Mouse (Mus musculus): ENCODE results near the gene Ddi2.

Gene Ddi2

GRCm38 (mm10) chr4:141694719-141695118, 28.5 kb downstream of the Ddi2 start:
- DNase-seq (ENCODE audit: low spot score) = no peak

DNA sequence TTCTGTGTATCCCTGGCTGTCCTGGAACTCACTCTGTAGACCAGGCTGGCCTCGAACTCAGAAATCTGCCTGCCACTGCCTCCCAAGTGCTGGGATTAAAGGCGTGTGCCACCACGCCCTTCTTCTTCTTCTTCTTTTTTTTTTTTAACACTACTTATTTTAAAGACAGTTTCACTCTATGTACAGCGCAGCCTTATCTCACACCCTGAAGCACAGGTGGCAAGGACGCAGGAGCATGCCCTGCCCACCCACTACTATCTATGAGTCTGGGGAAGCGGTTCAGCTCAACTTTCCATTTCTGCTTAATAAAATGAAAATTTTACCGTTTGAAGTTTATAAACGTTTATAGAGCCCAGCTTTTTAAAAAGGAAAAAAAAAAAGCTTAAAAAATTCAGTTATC, 34.7 kb downstream of the Ddi2 start:
- DNase-seq (ENCODE audit: low spot score) = no peak

DNA sequence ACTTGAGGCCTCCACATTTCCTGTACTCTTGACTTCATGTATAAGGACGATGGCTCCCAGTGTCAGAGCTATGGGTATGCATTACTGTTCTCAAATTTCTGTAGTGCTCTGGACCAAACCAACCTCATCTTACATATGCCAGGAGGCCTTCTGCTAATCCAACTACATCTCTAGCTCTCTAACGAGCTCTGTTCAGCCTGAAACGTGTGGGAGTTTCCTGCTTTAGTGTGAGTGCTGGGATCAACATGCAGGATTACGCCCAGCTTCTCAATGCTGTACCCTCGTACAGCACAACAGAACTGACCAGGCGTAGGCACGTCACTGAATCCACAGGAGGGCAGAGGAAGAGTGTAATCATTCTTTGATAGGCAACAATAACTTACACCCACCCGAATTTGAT, 36.7 kb downstream of the Ddi2 start:
- DNase-seq (ENCODE audit: low spot score) = no peak

DNA sequence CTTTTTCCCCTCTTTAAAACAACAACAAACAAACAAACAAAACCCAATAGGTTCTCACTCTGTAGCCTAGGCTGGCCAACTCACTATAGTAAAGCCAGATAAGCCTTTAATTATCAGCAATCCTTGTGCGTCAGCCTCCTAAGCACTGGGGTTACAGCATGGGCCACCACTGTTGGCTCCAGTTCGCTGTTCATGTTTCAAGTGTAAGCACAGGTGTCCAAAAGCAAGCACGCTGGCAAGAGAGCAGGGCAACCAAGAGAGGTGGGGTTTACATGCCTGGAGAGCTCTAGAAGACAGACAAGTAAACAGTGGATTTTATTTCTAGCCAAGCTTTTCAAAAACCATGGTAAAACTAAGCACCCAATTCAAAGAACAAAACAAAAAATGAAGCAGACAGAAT, 37.1 kb downstream of the Ddi2 start:
- DNase-seq (ENCODE audit: low spot score) = no peak

GRCm38 (mm10) chr4:141685499-141685898, 37.7 kb downstream of the Ddi2 start, which contains the start of gene Rsc1a1:
Gene Rsc1a1, minus strand, starts transcription at chr4:141685599.
- DNase-seq (ENCODE audit: low spot score) = no peak

GRCm38 (mm10) chr4:141682706-141683230, 40.5 kb downstream of the Ddi2 start:
- peak; percentile 57 for DNase-seq (ENCODE audit: low spot score)

- no peak for DNase-seq (ENCODE audit: low spot score)
These were observed 41.5 kb downstream of the Ddi2 start for GRCm38 (mm10) chr4:141681767-141682166.

GRCm38 (mm10) chr4:141680892-141681291, 42.3 kb downstream of the Ddi2 start:
- DNase-seq (ENCODE audit: low spot score) = no peak

GRCm38 (mm10) chr4:141679016-141679415, 44.2 kb downstream of the Ddi2 start:
- no peak for DNase-seq (ENCODE audit: low spot score)

- DNase-seq (ENCODE audit: low spot score) = no peak
These were observed 46.7 kb downstream of the Ddi2 start for GRCm38 (mm10) chr4:141676462-141676979.

GRCm38 (mm10) chr4:141672325-141672724, 50.9 kb downstream of the Ddi2 start:
- no peak for DNase-seq (ENCODE audit: low spot score)

GRCm38 (mm10) chr4:141671389-141671788, 51.8 kb downstream of the Ddi2 start:
- no peak for DNase-seq (ENCODE audit: low spot score)

GRCm38 (mm10) chr4:141669898-141670712, 53.1 kb downstream of the Ddi2 start:
- DNase-seq (ENCODE audit: low spot score) = no peak

GRCm38 (mm10) chr4:141664799-141665198, 58.4 kb downstream of the Ddi2 start, which contains the start of gene Plekhm2:
Gene Plekhm2, minus strand, starts transcription at chr4:141664899.
- no peak for DNase-seq (ENCODE audit: low spot score)

- peak; percentile 55 for DNase-seq (ENCODE audit: low spot score)
These were observed 59.0 kb downstream of the Ddi2 start for GRCm38 (mm10) chr4:141664011-141664745.

- no peak for DNase-seq (ENCODE audit: low spot score)
These were observed 59.9 kb downstream of the Ddi2 start for GRCm38 (mm10) chr4:141663122-141663931.

DNA sequence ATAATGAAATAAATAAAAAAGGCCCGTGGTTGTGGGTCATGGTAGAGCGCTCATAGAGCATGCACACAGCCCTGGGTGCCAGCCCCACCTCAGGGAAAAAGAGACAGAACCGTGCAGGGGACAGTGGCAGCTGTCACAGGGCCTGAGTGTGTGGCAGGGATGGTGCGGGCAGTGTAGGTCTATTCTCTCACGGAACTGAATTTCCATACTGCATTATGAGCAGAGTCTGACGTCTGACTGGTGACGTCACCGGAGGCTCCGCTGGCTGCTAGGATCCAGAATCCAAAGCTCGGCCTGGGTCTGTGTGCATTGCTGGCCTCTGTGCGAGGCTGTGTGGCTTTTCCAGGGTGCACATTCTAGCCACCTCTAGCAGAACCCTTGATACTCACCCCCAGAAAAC, 62.3 kb downstream of the Ddi2 start:
- no peak for DNase-seq (ENCODE audit: low spot score)

- DNase-seq (ENCODE audit: low spot score) = no peak
These were observed 63.5 kb downstream of the Ddi2 start for GRCm38 (mm10) chr4:141659739-141660138.

DNA sequence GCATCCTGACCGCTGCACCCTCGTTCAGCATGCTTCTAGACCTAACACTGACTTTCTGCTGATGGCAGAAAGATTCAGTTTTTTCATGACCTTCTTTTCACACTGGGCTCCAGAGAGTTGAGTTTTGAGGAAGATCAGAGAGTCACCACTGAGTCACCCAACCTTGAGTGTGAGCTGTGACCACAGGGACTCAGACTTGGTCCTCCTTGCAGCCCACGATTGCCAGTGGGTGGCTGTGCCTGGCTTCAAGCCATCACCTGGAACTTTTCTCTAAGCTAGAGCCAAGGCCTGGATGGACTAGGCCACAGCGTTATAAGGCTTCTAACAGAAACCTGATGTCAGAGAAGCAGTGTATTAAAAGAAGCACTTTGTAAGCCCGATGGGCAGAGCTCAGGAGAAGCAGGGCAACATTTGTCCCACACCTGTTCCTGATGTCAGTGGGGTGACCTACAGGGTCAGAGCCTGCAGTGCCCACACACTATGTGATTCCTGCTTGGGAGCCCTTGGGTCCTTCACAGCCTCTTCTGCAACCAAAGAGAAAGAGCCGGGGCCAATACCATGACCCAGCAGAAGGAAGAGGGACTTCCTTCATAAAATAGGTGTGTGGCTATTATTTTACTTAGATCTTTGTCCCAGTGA, 64.3 kb downstream of the Ddi2 start:
- no peak for DNase-seq (ENCODE audit: low spot score)

- no peak for DNase-seq (ENCODE audit: low spot score)
These were observed 66.3 kb downstream of the Ddi2 start for GRCm38 (mm10) chr4:141656932-141657331.

DNA sequence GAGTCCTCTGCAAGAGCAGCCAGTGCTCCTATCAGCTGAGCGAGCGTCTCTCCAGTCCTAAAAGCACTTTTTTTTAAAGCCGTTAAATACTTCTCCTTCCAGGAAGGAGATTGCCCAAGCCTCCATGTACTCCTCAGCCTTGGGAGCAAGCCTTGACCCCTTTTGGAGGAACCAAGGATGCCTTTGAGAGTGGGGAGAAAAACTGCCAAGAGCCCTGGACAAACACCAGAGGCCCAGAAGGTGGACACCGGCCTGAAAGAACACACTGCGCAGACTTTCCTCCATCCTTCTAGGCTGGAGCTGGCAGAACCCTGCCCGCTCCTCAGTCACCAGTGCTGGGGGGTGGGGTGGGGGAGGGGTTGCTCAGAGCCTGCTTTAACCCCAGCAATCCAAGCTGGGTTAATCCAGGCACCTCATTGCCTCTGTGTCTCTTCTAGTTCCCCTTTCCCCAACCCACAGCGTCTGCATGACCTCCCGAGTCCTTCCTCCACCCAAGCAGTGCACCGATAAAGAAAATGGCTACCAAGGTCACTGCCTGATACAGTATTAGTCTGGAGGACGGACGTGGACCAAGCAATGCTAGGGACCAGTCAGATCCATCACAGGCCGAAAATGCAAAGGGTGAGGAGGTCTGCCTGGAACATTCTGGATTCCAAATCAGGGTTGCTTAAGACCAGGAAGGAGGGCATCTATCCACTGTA, 67.2 kb downstream of the Ddi2 start:
- DNase-seq (ENCODE audit: low spot score) = peak; percentile 78

All from testis, postnatal 14 days (tissue).